Mouse (Mus musculus): ENCODE measurements at regions not wholly inside any gene's neighbourhood (a gene's known extent, or its start where the extent isn't known, plus 50 kb on each side); places are given as distances from the start of the nearest gene placed in this dataset.

DNA sequence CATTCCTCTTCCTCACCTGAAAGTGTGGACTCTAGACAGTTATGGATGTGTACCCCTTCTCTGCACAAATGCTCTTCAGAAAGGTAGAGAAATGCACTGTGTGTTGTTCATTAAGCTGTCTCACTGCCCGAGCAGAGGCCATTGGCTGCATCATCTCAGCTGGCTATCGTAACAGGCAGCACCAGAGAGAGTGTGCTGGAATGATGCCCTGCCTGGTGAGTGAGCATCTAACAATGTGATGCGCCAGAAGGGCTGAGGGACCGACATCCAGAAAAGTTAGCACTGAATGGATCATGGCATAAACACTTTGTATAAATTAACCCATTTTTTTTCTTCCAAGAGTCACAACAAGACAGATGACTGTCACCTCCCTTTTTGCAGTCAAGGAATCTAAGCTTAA is 112.7 kb upstream of the Hrasls start:
- no peak for TF ChIP-seq POLR2A (IDR thresholded peaks at IDR 0.05; ENCODE audit: insufficient read depth, low read length)
- no peak for TF ChIP-seq CTCF (IDR thresholded peaks at IDR 0.05; ENCODE audit: low read depth, low read length)
- TF ChIP-seq EP300 (IDR thresholded peaks at IDR 0.05; ENCODE audit: insufficient read depth, low read depth, low read length): no peak

All from ES-Bruce4 (cell line).